Mouse (Mus musculus): ENCODE measurements around the gene Chd1.
"Not testable (repeated sequence)": the region's sequence is repeated elsewhere in the genome, so short reads cannot be mapped to it uniquely, and the experiment has no call there.

Chd1 gene

GRCm38 (mm10) chr17:15737346-15737917 lies 32.7 kb downstream of the Chd1 start:
- no peak for DNase-seq (ENCODE audit: low spot score in 2 of 2)

DNA sequence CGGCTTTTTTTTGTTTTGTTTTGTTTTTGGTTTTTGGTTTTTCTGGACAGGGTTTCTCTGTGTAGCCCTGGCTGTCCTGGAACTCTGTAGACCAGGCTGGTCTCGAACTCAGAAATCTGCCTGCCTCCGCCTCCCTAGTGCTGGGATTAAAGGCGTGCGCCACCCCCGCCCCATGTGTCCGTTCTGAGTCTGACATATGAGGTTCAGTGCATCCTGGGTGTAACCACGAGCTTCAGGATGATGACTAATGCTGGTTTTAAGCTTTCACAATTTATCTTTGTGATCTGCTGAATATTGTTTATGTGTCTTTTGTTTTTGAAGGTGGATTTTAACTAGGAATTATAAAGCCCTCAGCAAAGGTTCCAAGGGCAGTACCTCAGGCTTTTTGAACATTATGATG lies 37.1 kb downstream of the Chd1 start:
- no peak for DNase-seq (ENCODE audit: low spot score in 2 of 2)

DNA sequence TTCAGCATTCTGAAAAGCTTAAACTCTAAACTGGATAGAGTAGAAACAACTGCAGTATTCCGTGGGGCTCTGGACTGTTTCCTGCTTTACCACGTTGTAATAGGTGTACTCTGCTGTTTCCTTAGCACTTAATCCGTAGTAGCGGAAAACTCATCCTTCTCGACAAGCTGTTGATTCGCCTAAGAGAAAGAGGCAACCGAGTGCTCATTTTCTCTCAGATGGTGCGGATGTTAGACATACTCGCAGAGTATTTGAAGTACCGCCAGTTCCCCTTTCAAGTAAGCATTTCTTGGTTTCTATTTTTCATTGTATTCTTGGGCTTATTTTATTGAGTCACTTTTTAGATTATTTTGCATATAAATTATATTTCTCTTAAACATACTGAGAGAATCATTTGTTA lies 38.2 kb downstream of the Chd1 start:
- DNase-seq (ENCODE audit: low spot score in 2 of 2), result no peak

DNA sequence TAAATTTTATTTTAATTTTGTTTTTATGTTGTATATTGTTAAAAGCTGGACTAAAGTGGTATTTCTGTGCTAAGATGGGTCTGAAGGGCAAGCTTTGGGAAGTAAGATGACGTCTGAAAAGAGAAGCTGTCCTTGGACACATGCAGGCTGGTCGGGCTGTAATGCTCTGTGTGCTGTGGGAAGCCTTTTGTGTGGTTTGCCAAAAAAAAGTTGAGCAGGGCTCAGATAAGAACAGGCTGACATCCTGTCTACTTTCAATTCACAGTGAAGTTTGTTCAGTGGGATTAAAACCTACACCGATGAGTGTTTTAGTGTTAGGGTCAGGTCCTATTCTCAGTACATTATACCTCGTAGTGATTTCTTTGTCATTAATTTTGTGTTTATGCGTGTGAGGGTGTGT lies 38.6 kb downstream of the Chd1 start:
- no peak for DNase-seq (ENCODE audit: low spot score in 2 of 2)

- DNase-seq (ENCODE audit: low spot score in 2 of 2), result no peak
Measured at GRCm38 (mm10) chr17:15746696-15747095, 41.9 kb downstream of the Chd1 start.

GRCm38 (mm10) chr17:15748022-15748421 lies 43.3 kb downstream of the Chd1 start:
- DNase-seq (ENCODE audit: low spot score in 2 of 2), result no peak

DNA sequence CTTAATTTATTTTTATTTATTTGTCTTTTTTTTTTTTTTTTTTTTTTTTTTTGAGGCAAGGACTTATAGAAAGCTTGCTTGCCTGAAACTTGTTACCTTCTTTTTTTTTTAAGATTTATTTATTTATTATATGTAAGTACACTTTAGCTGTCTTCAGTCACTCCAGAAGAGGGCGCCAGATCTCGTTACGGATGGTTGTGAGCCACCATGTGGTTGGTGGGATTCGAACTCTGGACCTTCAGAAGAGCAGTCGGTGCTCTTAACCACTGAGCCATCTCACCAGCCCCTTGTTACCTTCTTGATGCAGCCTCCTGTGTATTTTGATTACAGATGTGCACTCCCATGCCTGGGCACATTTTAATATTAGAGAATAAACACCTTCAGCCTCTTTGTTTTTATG lies 46.5 kb downstream of the Chd1 start:
- DNase-seq (ENCODE audit: low spot score in 2 of 2), result not testable (repeated sequence)

- DNase-seq (ENCODE audit: low spot score in 2 of 2), result no peak
Measured at GRCm38 (mm10) chr17:15761191-15761590, 56.4 kb downstream of the Chd1 start.

DNA sequence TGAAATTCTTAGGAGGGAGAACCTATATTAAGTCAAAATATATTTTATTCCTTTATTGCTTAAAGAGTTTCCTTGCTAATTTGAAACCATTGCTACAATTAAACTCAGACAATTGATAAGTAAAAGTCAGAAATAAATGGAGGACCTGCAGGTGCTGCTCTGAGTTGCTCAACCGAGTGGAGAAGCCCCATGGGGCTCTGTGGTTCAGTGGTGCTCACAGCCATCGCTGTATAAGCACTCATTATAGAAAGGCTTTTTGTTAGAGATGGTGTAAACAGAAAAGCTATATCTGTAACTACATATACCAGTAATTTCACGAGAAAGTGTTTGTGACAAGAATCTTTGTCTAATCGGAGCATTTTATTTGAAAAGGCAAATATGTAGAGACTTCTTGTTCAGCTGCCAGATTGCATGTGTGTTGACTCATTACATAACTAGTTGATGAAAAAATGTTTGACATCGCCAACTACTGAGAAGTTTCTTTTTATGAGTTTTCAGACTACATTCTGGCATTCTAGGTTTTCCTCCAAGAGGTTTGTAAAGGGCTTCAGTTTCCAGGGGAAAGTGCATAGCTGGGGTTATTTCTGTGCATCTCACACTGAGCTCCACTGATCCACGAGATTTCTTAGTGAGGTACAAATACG lies 64.4 kb downstream of the Chd1 start:
- no peak for DNase-seq (ENCODE audit: low spot score in 2 of 2)

- DNase-seq (ENCODE audit: low spot score in 2 of 2), result no peak
Measured at GRCm38 (mm10) chr17:15773956-15774355, 69.2 kb downstream of the Chd1 start.

DNA sequence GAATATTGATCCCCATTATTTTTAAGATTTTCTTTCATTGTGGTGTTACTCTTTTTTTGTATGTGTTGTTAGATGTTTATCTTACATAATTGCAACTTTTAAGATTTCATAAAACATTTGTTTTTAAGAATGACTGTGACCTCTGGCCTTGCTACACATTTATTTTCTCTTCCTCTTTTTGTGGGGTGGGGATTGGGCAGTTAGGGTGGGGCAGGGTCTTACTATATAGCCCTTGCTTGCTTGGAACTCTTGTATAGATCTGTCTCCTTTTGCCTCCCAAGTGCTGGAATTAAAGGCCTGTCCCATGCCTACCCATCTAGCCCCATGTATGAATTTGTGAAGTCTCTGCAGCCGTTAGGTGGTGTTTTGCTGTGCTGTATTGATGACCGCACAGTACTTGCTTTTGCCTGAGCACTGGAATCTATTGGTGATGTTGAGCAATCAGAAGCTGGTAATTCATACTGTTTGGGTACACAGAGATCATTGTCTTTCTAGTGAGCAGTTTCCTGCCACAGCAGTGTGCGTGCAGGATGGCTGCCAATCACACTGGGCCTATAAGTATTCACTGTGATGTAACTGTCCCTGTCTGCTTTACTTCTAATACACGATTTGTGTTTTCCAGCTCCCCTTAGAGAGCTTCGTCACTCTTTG lies 69.9 kb downstream of the Chd1 start:
- DNase-seq (ENCODE audit: low spot score in 2 of 2), result no peak

DNA sequence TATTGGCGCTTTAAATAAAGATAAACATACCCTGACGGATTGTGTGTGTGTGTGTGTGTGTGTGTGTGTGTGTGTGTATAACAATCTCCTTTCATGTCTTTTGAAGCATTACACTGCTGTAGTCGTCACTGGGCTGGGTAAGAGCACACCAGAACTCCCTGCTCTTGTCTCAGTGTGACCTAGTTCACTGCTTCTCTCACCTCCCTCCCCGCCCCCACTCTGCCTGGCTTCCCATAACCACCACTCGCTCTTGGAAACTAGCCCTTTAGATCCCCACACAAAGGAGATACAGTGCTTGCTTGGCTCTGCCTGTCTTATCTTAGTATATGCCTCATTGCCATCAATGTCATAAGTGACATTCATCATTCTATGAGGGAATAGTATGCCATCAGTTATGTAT lies 71.6 kb downstream of the Chd1 start:
- no peak for DNase-seq (ENCODE audit: low spot score in 2 of 2)

DNA sequence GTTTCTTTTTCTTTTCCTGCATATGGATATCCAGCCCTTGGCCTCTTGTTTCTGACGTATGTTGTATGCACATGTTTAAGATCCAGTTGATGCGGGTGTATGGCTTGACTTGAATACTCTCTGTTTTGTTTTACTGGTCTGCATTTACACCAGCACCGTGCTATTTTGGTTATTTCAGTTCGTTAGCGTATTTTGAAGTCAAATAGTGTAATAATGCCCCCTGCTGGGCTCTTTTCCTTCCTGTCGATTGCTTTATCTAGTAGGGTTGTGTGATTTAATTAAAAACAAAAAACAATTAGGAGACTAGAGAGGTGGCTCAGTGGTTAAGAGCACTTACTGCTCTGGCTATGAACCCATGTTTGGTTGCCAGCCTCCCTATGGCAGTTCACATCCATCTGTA lies 73.2 kb downstream of the Chd1 start:
- DNase-seq (ENCODE audit: low spot score in 2 of 2), result no peak

- DNase-seq (ENCODE audit: low spot score in 2 of 2), result no peak
Measured at GRCm38 (mm10) chr17:15787036-15787435, 82.3 kb downstream of the Chd1 start.

DNA sequence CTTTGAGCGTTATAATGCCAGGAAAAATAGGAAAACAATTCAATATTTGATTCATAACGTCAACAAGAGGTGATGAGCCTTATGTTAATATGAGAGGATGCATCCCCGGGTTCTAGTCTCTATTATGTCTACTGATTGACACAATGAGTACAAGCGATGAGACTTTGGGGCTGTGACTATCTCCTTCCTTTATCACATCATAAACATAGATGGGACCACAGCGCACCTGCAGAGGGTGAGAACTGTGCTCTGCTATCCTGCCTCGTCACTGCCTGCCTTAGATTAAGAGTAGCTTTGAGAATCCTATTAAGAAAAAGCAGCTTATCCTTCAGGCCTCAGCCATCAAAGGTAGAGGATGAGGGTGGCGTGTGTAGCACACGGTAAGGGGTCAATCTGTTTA lies 85.9 kb downstream of the Chd1 start:
- no peak for DNase-seq (ENCODE audit: low spot score in 2 of 2)

- no peak for DNase-seq (ENCODE audit: low spot score in 2 of 2)
Measured at GRCm38 (mm10) chr17:15799195-15799793, 94.5 kb downstream of the Chd1 start.

DNA sequence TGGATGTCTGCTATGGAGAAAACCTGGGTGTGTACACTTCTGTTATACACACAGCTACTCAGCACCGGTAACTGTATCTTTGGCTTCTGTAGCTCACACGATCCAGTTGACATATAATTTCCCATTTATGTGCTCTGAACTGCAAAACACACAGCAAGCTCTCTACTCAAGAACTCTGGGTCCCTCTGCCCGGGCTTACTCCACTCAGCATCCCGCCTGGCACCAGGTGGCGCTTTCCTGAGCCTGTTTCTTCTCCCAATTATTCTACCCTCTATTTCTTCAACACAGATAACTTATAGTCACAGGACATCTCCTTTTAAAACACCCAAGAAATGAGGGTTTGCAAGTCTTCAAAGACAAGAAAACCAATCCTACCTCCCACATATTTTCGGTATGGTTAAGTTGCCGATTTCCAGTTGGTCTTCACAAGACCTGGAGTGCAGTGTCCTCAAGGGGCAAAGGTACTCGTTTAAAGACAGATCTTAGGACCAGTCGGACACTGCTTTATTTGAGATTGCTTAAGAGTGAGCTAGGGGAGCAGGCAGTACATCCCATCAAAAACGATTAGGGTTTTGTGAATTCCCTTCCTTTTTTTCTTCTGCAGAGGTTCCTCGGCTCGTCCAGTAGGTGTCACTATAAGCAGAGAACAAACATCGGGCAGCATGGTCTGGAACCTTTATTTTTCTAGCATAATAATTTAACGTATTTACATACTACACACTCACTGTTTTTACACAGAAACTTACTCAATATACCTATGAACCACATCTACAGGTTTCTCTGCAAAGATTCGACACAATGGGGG lies 99.4 kb downstream of the Chd1 start:
- DNase-seq (ENCODE audit: low spot score in 2 of 2), result no peak

DNA sequence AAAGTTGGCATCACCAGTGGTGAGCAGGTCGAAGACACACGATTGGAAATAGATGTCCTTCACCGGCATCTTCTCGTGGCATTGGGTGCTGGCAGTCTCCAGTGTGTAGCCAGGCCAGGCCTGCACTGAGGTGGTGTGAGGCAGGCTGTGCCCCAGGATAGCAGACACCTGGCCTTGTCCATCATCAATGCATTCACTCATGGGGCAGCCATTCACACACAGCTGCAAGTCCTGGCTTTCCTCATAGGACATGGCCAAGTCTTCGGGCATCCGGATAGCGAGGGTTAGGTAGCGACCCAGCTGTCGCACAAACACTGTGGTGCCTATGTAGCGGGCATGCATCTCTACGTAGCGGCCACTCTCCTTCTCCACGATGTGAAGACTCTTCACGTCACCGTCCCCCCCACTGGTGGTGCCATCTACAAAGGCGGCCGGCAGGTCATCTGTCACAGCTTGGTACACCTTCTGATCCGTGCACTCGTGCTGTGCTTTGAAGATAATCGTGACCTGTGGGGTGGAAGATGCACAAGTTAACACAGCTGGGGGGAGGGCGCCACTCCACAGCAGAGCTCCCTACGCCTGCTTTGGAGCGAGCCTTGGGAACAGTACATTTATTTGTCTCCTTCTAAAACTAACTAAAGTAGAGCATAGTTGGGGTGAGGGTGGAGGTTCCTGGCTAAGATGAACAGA lies 102.7 kb downstream of the Chd1 start:
- no peak for DNase-seq (ENCODE audit: low spot score in 2 of 2)

GRCm38 (mm10) chr17:15808015-15808414 lies 103.2 kb downstream of the Chd1 start:
- no peak for DNase-seq (ENCODE audit: low spot score in 2 of 2)

GRCm38 (mm10) chr17:15808468-15809374 lies 104.0 kb downstream of the Chd1 start:
- no peak for DNase-seq (ENCODE audit: low spot score in 2 of 2)

DNA sequence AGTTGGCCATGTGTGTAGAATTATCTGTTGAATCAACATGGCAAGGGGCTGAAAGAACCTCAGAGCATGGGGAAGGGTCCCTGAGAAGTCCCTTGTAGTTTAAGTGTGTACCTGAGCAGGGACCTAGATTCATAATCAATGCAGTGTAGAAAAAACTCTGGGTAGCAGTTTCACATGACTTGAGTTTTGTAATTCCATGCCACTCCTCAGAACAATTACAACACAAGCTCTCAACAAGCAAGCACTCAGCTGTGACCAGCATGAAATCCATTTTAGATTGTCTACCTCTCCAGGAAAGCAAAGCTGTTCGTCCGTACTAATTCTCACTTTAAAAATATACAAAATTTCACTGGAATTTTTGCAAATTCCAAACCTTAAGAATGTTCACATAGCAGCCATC lies 105.2 kb downstream of the Chd1 start:
- no peak for DNase-seq (ENCODE audit: low spot score in 2 of 2)

Measured in urinary bladder, adult 18-20 months (tissue).